Mouse (Mus musculus) CH12.LX (cell line): Measurements from ENCODE around the gene Cacna2d4. TPM values are rescaled to one million over a fixed set of nuclear protein-coding genes. Genes with fewer than 3 reads are reported as not detected.
A peak's percentile ranks its signal among the peaks of the same experiment; 100 is the strongest.
"Not testable (repeated sequence)": the region's sequence is repeated elsewhere in the genome, so short reads cannot be mapped to it uniquely, and the experiment has no call there.

Experiments used
- DNase-seq: peaks from one replicate; pipeline ENCODE4 v3.0.0-alpha.2; 2013; ENCODE audit errors: extremely low read depth
- H3K27ac ChIP-seq: 2 replicates; pipeline ENCODE4 v1.5.1; 2012; ENCODE audit warnings: low read depth, mild to moderate bottlenecking, control low read depth, moderate library complexity; ENCODE audit not compliant: insufficient read depth
- H3K27me3 ChIP-seq: replicated peaks from 2 replicates; pipeline ENCODE3; 2012; ENCODE audit warnings: inconsistent platforms
- H3K36me3 ChIP-seq, 2 experiments: replicated peaks in 1 of 2; 2 replicates each; pipeline versions ENCODE3 to v1.6.1; 2012; ENCODE audit warnings: inconsistent platforms in 1 of 2, low read length in 1 of 2, mild to moderate bottlenecking in 1 of 2, mixed read lengths in 1 of 2, moderate library complexity in 1 of 2; ENCODE audit not compliant: control insufficient read depth in 1 of 2, insufficient read depth in 1 of 2
- H3K4me1 ChIP-seq, 2 experiments: 2 replicates each; pipeline ENCODE4 v1.6.1; 2012; ENCODE audit warnings: inconsistent platforms in 1 of 2, moderate library complexity in 1 of 2; ENCODE audit not compliant: insufficient read depth in 2 of 2, control insufficient read depth in 1 of 2
- H3K4me2 ChIP-seq: 2 replicates; pipeline ENCODE4 v1.6.1; 2012; ENCODE audit warnings: low read depth, mild to moderate bottlenecking, control low read depth; ENCODE audit not compliant: poor library complexity, insufficient read depth, severe bottlenecking
- H3K4me3 ChIP-seq, 3 experiments: fragments of 150-350 bp in 1 of 3; sonication (generic) in 1 of 3; replicated peaks in 1 of 3; 2 replicates each; pipeline versions ENCODE3 to v1.5.1; 2011 to 2012; ENCODE audit warnings: low read depth in 2 of 3, low read length in 2 of 3, mild to moderate bottlenecking in 2 of 3, moderate library complexity in 2 of 3, control low read depth in 1 of 3, improper control_type of control experiment in 1 of 3, inconsistent platforms in 1 of 3, mixed read lengths in 1 of 3; ENCODE audit not compliant: poor library complexity in 1 of 3
- H3K79me2 ChIP-seq: replicated peaks from 2 replicates; pipeline ENCODE4 v1.6.1; 2012; ENCODE audit warnings: mild to moderate bottlenecking, moderate library complexity; ENCODE audit not compliant: control insufficient read depth, poor library complexity, insufficient read depth, severe bottlenecking; ENCODE audit errors: extremely low read depth
- H3K9ac ChIP-seq: 2 replicates; pipeline ENCODE4 v1.6.1; 2012; ENCODE audit warnings: low read depth, mild to moderate bottlenecking, control low read depth, moderate library complexity; ENCODE audit not compliant: insufficient read depth
- H3K9me3 ChIP-seq: replicated peaks from 2 replicates; pipeline ENCODE3; 2012; ENCODE audit warnings: low read length, inconsistent platforms, mixed read lengths
- CTCF ChIP-seq, 2 experiments: IDR thresholded peaks in 1 of 2; conservative IDR thresholded peaks in 1 of 2; 2 replicates each; pipeline ENCODE4 v1.5.1; 2011 to 2012; ENCODE audit warnings: low read depth in 2 of 2, low read length in 2 of 2, improper control_type of control experiment in 1 of 2, inconsistent platforms in 1 of 2, mild to moderate bottlenecking in 1 of 2, moderate library complexity in 1 of 2
- E2F4 ChIP-seq: IDR thresholded peaks from 2 replicates; pipeline ENCODE4 v1.6.1; 2011; ENCODE audit warnings: low read depth, low read length, improper control_type of control experiment; ENCODE audit not compliant: insufficient replicate concordance
- ELF1 ChIP-seq: IDR thresholded peaks from 2 replicates; pipeline ENCODE4 v1.6.1; 2014; ENCODE audit warnings: low read depth, mild to moderate bottlenecking, inconsistent platforms, low read length, improper control_type of control experiment
- ETS1 ChIP-seq: conservative IDR thresholded peaks from 2 replicates; pipeline ENCODE4 v1.6.1; 2012; ENCODE audit warnings: low read depth, mild to moderate bottlenecking, inconsistent platforms, low read length, improper control_type of control experiment, moderate library complexity
- MAFK ChIP-seq: IDR thresholded peaks from 2 replicates; pipeline ENCODE4 v1.6.1; 2011; ENCODE audit warnings: low read length, improper control_type of control experiment; ENCODE audit not compliant: insufficient replicate concordance
- MAZ ChIP-seq: IDR thresholded peaks from 2 replicates; pipeline ENCODE4 v1.6.1; 2012; ENCODE audit warnings: low read depth, mild to moderate bottlenecking, inconsistent platforms, low read length, improper control_type of control experiment, moderate library complexity
- NRF1 ChIP-seq: IDR thresholded peaks from 2 replicates; pipeline ENCODE4 v1.6.1; 2014; ENCODE audit warnings: low read depth, mild to moderate bottlenecking, inconsistent platforms, low read length, improper control_type of control experiment, moderate library complexity
- PAX5 ChIP-seq: IDR thresholded peaks from 2 replicates; pipeline ENCODE4 v1.6.1; 2012; ENCODE audit warnings: low read length, inconsistent platforms, mixed read lengths
- USF2 ChIP-seq: conservative IDR thresholded peaks from 2 replicates; pipeline ENCODE4 v1.6.1; 2011; ENCODE audit warnings: low read depth, low read length, improper control_type of control experiment
- dilution Hi-C: fragments of 300-500 bp; cut with MboI; formaldehyde crosslinking; loops from 2 replicates; pipeline ENCODE4 v1.14.3; 2020; ENCODE audit warnings: low sequenced_read_pairs; ENCODE audit not compliant: extremely low pct_unique_long_range_greater_than_20kb, extremely low pct_ligation_motif_present
- in situ Hi-C: fragments of 300-500 bp; cut with MboI; formaldehyde crosslinking; loops from 3 replicates; pipeline ENCODE4 v1.14.3; 2019; ENCODE audit warnings: low sequenced_read_pairs, low pct_ligation_motif_present, low pct_unique_long_range_greater_than_20kb, mixed read lengths
- polyA plus RNA-seq: library from polyadenylated mRNA; unstranded; fragments of >175 nt; gene quantifications from 2 replicates; pipeline ENCODE4 v1.2.1, GENCODE M21; 2012; ENCODE audit warnings: low read depth; ENCODE audit not compliant: insufficient read length
- total RNA-seq, 2 experiments: library from RNA; depleted of rRNA; stranded (reverse); fragments of 300-350 nt in 1 of 2; fragments of >200 nt in 1 of 2; gene quantifications; 2 replicates each; pipeline ENCODE4 v1.2.3; 2012 to 2014

The Cacna2d4 gene
- total and polyA plus RNA-seq, 3 experiments = 0.08 to 0.64 (median 0.44) TPM

DNA sequence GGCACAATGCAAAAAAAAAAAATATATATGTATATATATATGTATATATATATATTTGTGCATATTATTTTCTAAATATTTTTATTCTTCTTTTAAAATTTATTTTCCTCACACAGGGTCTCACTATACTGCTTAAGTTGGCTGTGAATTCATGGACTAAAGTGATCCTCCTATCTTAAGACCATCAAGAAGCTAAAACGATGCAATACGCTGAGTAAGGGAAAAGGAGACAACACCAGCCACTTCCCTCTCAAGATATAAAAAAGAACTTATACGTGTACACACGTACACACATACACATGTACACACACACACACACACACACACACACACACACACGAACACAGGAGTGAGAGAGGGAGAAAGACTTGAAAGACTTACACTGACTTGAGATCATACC is 127.3 kb downstream of the Cacna2d4 start:
- TF ChIP-seq USF2 (no peak), MAFK (peak; percentile 62; the same call in 1 of the 2 replicates), PAX5 (no peak), ELF1 (no peak), MAZ (no peak), NRF1 (no peak)
- in situ Hi-C loops (no loop called here), dilution Hi-C loops (no loop called here)
- Histone ChIP-seq H3K27me3 (no peaks in the 10 kb centered on the region), H3K27ac (no peak overlapping the region), H3K36me3 (peaks cover 43 to 82% of the 10 kb centered on the region in 2 experiments), H3K4me2 (no peak overlapping the region), H3K9ac (no peak overlapping the region), H3K79me2 (no peaks in the 10 kb centered on the region; the same call in none of the 2 replicates), H3K9me3 (no peaks in the 10 kb centered on the region), H3K4me3 (no peak overlapping the region), H3K4me1 (no peaks in the 10 kb centered on the region)
- no peak for DNase-seq

DNA sequence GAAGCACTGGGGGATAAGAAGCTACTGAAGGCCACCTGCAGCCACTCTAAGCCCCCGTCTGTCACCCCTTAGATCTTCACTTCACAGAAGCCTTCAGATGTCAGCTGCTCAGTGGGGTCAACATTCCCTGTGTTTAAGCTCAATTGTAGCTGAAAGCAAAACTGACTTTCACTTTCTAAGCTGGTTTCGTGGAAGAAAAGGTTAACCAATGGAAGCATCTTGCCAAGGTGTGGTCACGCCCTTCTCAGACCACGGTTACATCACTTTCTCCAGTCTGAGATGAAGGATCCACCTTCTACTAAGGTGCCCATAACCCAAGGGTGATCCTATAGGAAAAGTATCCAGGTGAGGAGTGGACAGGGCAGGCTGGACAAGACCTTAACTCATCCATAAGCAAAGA is 130.5 kb downstream of the Cacna2d4 start:
- H3K9ac ChIP-seq, in situ Hi-C loops, H3K4me1 ChIP-seq, dilution Hi-C loops, H3K9me3 ChIP-seq, H3K79me2 ChIP-seq, H3K4me3 ChIP-seq, H3K4me2 ChIP-seq, H3K27ac ChIP-seq, DNase-seq, H3K27me3 ChIP-seq: not testable (repeated sequence)
- peaks cover 31 to 65% of the 10 kb centered on the region in 2 experiments for H3K36me3 ChIP-seq

DNA sequence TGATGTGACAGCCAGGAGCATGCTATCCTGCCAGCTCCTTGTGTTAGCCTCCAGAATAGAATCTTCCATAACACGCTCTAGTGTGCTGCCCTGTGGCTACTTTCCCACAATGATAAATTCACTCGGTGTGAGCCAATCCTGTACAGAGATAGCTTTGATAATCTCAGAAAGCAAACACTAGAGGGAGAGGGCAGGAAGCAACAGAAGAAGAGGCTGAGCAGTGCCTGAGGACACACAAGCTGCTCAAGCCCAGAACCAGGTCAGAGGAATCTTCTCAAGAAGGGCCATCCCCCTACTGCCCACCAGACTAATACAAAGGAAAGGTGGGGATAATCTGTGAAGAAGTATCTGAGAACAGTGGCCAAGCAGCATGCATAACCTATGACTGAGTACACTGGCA is 131.1 kb downstream of the Cacna2d4 start:
- no peaks in the 10 kb centered on the region for H3K9me3 ChIP-seq
- TF ChIP-seq PAX5 (no peak), ETS1 (no peak), CTCF (conservative IDR thresholded peaks at IDR 0.05 in 1 of 2, IDR thresholded peaks at IDR 0.05 in 1 of 2; ENCODE audit: low read depth in 2 of 2, low read length in 2 of 2) (no peak), E2F4 (no peak), MAFK (no peak)
- TF ChIP-seq, all 38 proteins: peak for 0
- Histone ChIP-seq H3K4me3 (no peak overlapping the region), H3K27ac (no peak overlapping the region), H3K4me2 (no peak overlapping the region), H3K27me3 (no peaks in the 10 kb centered on the region), H3K36me3 (peaks cover 30 to 64% of the 10 kb centered on the region in 2 experiments), H3K9ac (no peak overlapping the region), H3K79me2 (peaks cover 4% of the 10 kb centered on the region), H3K4me1 (no peaks in the 10 kb centered on the region)
- in situ Hi-C loops = no loop called here
- dilution Hi-C loops = no loop called here
- no peak for DNase-seq
